Mouse (Mus musculus) CH12.LX (cell line): ENCODE data around the gene Rusc1. TPM values are rescaled to one million over a fixed set of nuclear protein-coding genes. Genes with fewer than 3 reads are reported as not detected.

Source experiments
- DNase-seq: peaks from one replicate; pipeline ENCODE4 v3.0.0-alpha.2; 2013; ENCODE audit errors: extremely low read depth
- H3K27ac ChIP-seq: 2 replicates; pipeline ENCODE4 v1.5.1; 2012; ENCODE audit warnings: low read depth, mild to moderate bottlenecking, control low read depth, moderate library complexity; ENCODE audit not compliant: insufficient read depth
- H3K27me3 ChIP-seq: replicated peaks from 2 replicates; pipeline ENCODE3; 2012; ENCODE audit warnings: inconsistent platforms
- H3K36me3 ChIP-seq, 2 experiments: replicated peaks in 1 of 2; 2 replicates each; pipeline versions ENCODE3 to v1.6.1; 2012; ENCODE audit warnings: inconsistent platforms in 1 of 2, low read length in 1 of 2, mild to moderate bottlenecking in 1 of 2, mixed read lengths in 1 of 2, moderate library complexity in 1 of 2; ENCODE audit not compliant: control insufficient read depth in 1 of 2, insufficient read depth in 1 of 2
- H3K4me1 ChIP-seq, 2 experiments: 2 replicates each; pipeline ENCODE4 v1.6.1; 2012; ENCODE audit warnings: inconsistent platforms in 1 of 2, moderate library complexity in 1 of 2; ENCODE audit not compliant: insufficient read depth in 2 of 2, control insufficient read depth in 1 of 2
- H3K4me2 ChIP-seq: 2 replicates; pipeline ENCODE4 v1.6.1; 2012; ENCODE audit warnings: low read depth, mild to moderate bottlenecking, control low read depth; ENCODE audit not compliant: poor library complexity, insufficient read depth, severe bottlenecking
- H3K4me3 ChIP-seq, 3 experiments: fragments of 150-350 bp in 1 of 3; sonication (generic) in 1 of 3; replicated peaks in 1 of 3; 2 replicates each; pipeline versions ENCODE3 to v1.5.1; 2011 to 2012; ENCODE audit warnings: low read depth in 2 of 3, low read length in 2 of 3, mild to moderate bottlenecking in 2 of 3, moderate library complexity in 2 of 3, control low read depth in 1 of 3, improper control_type of control experiment in 1 of 3, inconsistent platforms in 1 of 3, mixed read lengths in 1 of 3; ENCODE audit not compliant: poor library complexity in 1 of 3
- H3K79me2 ChIP-seq: replicated peaks from 2 replicates; pipeline ENCODE4 v1.6.1; 2012; ENCODE audit warnings: mild to moderate bottlenecking, moderate library complexity; ENCODE audit not compliant: control insufficient read depth, poor library complexity, insufficient read depth, severe bottlenecking; ENCODE audit errors: extremely low read depth
- H3K9ac ChIP-seq: 2 replicates; pipeline ENCODE4 v1.6.1; 2012; ENCODE audit warnings: low read depth, mild to moderate bottlenecking, control low read depth, moderate library complexity; ENCODE audit not compliant: insufficient read depth
- H3K9me3 ChIP-seq: replicated peaks from 2 replicates; pipeline ENCODE3; 2012; ENCODE audit warnings: low read length, inconsistent platforms, mixed read lengths
- BHLHE40 ChIP-seq: IDR thresholded peaks from 2 replicates; pipeline ENCODE4 v1.6.1; 2011; ENCODE audit warnings: mild to moderate bottlenecking, low read depth, low read length, improper control_type of control experiment
- CHD1 ChIP-seq: IDR thresholded peaks from 2 replicates; pipeline ENCODE4 v1.6.1; 2012; ENCODE audit warnings: low read depth, low read length, improper control_type of control experiment, inconsistent platforms
- CHD2 ChIP-seq: IDR thresholded peaks from 2 replicates; pipeline ENCODE4 v1.6.1; 2011; ENCODE audit warnings: low read length, improper control_type of control experiment
- CTCF ChIP-seq, 2 experiments: IDR thresholded peaks in 1 of 2; conservative IDR thresholded peaks in 1 of 2; 2 replicates each; pipeline ENCODE4 v1.5.1; 2011 to 2012; ENCODE audit warnings: low read depth in 2 of 2, low read length in 2 of 2, improper control_type of control experiment in 1 of 2, inconsistent platforms in 1 of 2, mild to moderate bottlenecking in 1 of 2, moderate library complexity in 1 of 2
- E2F4 ChIP-seq: IDR thresholded peaks from 2 replicates; pipeline ENCODE4 v1.6.1; 2011; ENCODE audit warnings: low read depth, low read length, improper control_type of control experiment; ENCODE audit not compliant: insufficient replicate concordance
- ELF1 ChIP-seq: IDR thresholded peaks from 2 replicates; pipeline ENCODE4 v1.6.1; 2014; ENCODE audit warnings: low read depth, mild to moderate bottlenecking, inconsistent platforms, low read length, improper control_type of control experiment
- EP300 ChIP-seq: IDR thresholded peaks from 2 replicates; pipeline ENCODE4 v1.6.1; 2011; ENCODE audit warnings: low read length, improper control_type of control experiment
- ETS1 ChIP-seq: conservative IDR thresholded peaks from 2 replicates; pipeline ENCODE4 v1.6.1; 2012; ENCODE audit warnings: low read depth, mild to moderate bottlenecking, inconsistent platforms, low read length, improper control_type of control experiment, moderate library complexity
- GABPA ChIP-seq: IDR thresholded peaks from 2 replicates; pipeline ENCODE4 v1.6.1; 2012; ENCODE audit warnings: low read depth, low read length, improper control_type of control experiment, inconsistent platforms; ENCODE audit not compliant: insufficient replicate concordance
- HCFC1 ChIP-seq: IDR thresholded peaks from 2 replicates; pipeline ENCODE4 v1.6.1; 2012; ENCODE audit warnings: low read depth, mild to moderate bottlenecking, inconsistent platforms, low read length, improper control_type of control experiment
- IRF4 ChIP-seq: IDR thresholded peaks from 2 replicates; pipeline ENCODE4 v1.6.1; 2014; ENCODE audit warnings: low read depth, mild to moderate bottlenecking, inconsistent platforms, low read length, improper control_type of control experiment
- JUN ChIP-seq: IDR thresholded peaks from 2 replicates; pipeline ENCODE4 v1.6.1; 2011; ENCODE audit warnings: low read depth, mild to moderate bottlenecking, low read length, improper control_type of control experiment, moderate library complexity; ENCODE audit not compliant: insufficient read depth
- JUND ChIP-seq: conservative IDR thresholded peaks from 2 replicates; pipeline ENCODE4 v1.6.1; 2011; ENCODE audit warnings: low read depth, low read length, improper control_type of control experiment
- KAT2A ChIP-seq: IDR thresholded peaks from 2 replicates; pipeline ENCODE4 v1.6.1; 2012; ENCODE audit warnings: low read length, improper control_type of control experiment, inconsistent platforms; ENCODE audit not compliant: insufficient replicate concordance
- MAFK ChIP-seq: IDR thresholded peaks from 2 replicates; pipeline ENCODE4 v1.6.1; 2011; ENCODE audit warnings: low read length, improper control_type of control experiment; ENCODE audit not compliant: insufficient replicate concordance
- MAX ChIP-seq: IDR thresholded peaks from 2 replicates; pipeline ENCODE4 v1.6.1; 2011; ENCODE audit warnings: low read length, improper control_type of control experiment
- MAZ ChIP-seq: IDR thresholded peaks from 2 replicates; pipeline ENCODE4 v1.6.1; 2012; ENCODE audit warnings: low read depth, mild to moderate bottlenecking, inconsistent platforms, low read length, improper control_type of control experiment, moderate library complexity
- MEF2A ChIP-seq: IDR thresholded peaks from 2 replicates; pipeline ENCODE4 v1.6.1; 2014; ENCODE audit warnings: low read depth, mild to moderate bottlenecking, inconsistent platforms, low read length, improper control_type of control experiment, borderline replicate concordance
- MXI1 ChIP-seq: IDR thresholded peaks from 2 replicates; pipeline ENCODE4 v1.6.1; 2011; ENCODE audit warnings: mild to moderate bottlenecking, low read depth, low read length, improper control_type of control experiment
- MYC ChIP-seq: IDR thresholded peaks from 2 replicates; pipeline ENCODE4 v1.6.1; 2011; ENCODE audit warnings: low read depth, mild to moderate bottlenecking, improper control_type of control experiment, low read length
- NELFE ChIP-seq: IDR thresholded peaks from 2 replicates; pipeline ENCODE4 v1.6.1; 2011; ENCODE audit warnings: low read depth, low read length, improper control_type of control experiment
- NRF1 ChIP-seq: IDR thresholded peaks from 2 replicates; pipeline ENCODE4 v1.6.1; 2014; ENCODE audit warnings: low read depth, mild to moderate bottlenecking, inconsistent platforms, low read length, improper control_type of control experiment, moderate library complexity
- PAX5 ChIP-seq: IDR thresholded peaks from 2 replicates; pipeline ENCODE4 v1.6.1; 2012; ENCODE audit warnings: low read length, inconsistent platforms, mixed read lengths
- POLR2A ChIP-seq: IDR thresholded peaks from 2 replicates; pipeline ENCODE4 v1.6.1; 2011; ENCODE audit warnings: low read depth, mild to moderate bottlenecking, improper control_type of control experiment, low read length
- POLR2AphosphoS2 ChIP-seq: IDR thresholded peaks from 2 replicates; pipeline ENCODE4 v1.6.1; 2011; ENCODE audit warnings: low read depth, low read length, improper control_type of control experiment
- RAD21 ChIP-seq: IDR thresholded peaks from 2 replicates; pipeline ENCODE4 v1.6.1; 2011; ENCODE audit warnings: low read depth, mild to moderate bottlenecking, low read length, improper control_type of control experiment, moderate library complexity
- RCOR1 ChIP-seq: conservative IDR thresholded peaks from 2 replicates; pipeline ENCODE4 v1.6.1; 2012; ENCODE audit warnings: low read depth, mild to moderate bottlenecking, inconsistent platforms, low read length, improper control_type of control experiment
- SIN3A ChIP-seq: IDR thresholded peaks from 2 replicates; pipeline ENCODE4 v1.6.1; 2012; ENCODE audit warnings: low read length, improper control_type of control experiment, inconsistent platforms
- SMC3 ChIP-seq: IDR thresholded peaks from 2 replicates; pipeline ENCODE4 v1.6.1; 2011; ENCODE audit warnings: low read depth, low read length, improper control_type of control experiment
- TBP ChIP-seq: conservative IDR thresholded peaks from 2 replicates; pipeline ENCODE4 v1.6.1; 2011; ENCODE audit warnings: low read depth, low read length, improper control_type of control experiment
- TCF12 ChIP-seq: IDR thresholded peaks from 2 replicates; pipeline ENCODE4 v1.6.1; 2014; ENCODE audit warnings: low read depth, mild to moderate bottlenecking, inconsistent platforms, low read length, improper control_type of control experiment
- UBTF ChIP-seq: IDR thresholded peaks from 2 replicates; pipeline ENCODE4 v1.6.1; 2012; ENCODE audit warnings: low read depth, mild to moderate bottlenecking, inconsistent platforms, low read length, improper control_type of control experiment, moderate library complexity
- USF1 ChIP-seq: IDR thresholded peaks from 2 replicates; pipeline ENCODE4 v1.6.1; 2014; ENCODE audit warnings: low read depth, mild to moderate bottlenecking, inconsistent platforms, low read length, improper control_type of control experiment
- USF2 ChIP-seq: conservative IDR thresholded peaks from 2 replicates; pipeline ENCODE4 v1.6.1; 2011; ENCODE audit warnings: low read depth, low read length, improper control_type of control experiment
- ZC3H11A ChIP-seq: IDR thresholded peaks from 2 replicates; pipeline ENCODE4 v1.6.1; 2012; ENCODE audit warnings: low read depth, mild to moderate bottlenecking, inconsistent platforms, low read length, improper control_type of control experiment
- ZKSCAN1 ChIP-seq: IDR thresholded peaks from 2 replicates; pipeline ENCODE4 v1.6.1; 2012; ENCODE audit warnings: low read depth, inconsistent platforms, low read length, improper control_type of control experiment, borderline replicate concordance
- ZMIZ1 ChIP-seq: IDR thresholded peaks from 2 replicates; pipeline ENCODE4 v1.6.1; 2012; ENCODE audit warnings: low read depth, mild to moderate bottlenecking, inconsistent platforms, low read length, improper control_type of control experiment
- ZNF384 ChIP-seq: IDR thresholded peaks from 2 replicates; pipeline ENCODE4 v1.6.1; 2012; ENCODE audit warnings: low read depth, low read length, improper control_type of control experiment, inconsistent platforms
- dilution Hi-C: fragments of 300-500 bp; cut with MboI; formaldehyde crosslinking; loops from 2 replicates; pipeline ENCODE4 v1.14.3; 2020; ENCODE audit warnings: low sequenced_read_pairs; ENCODE audit not compliant: extremely low pct_unique_long_range_greater_than_20kb, extremely low pct_ligation_motif_present
- in situ Hi-C: fragments of 300-500 bp; cut with MboI; formaldehyde crosslinking; loops from 3 replicates; pipeline ENCODE4 v1.14.3; 2019; ENCODE audit warnings: low sequenced_read_pairs, low pct_ligation_motif_present, low pct_unique_long_range_greater_than_20kb, mixed read lengths
- polyA plus RNA-seq: library from polyadenylated mRNA; unstranded; fragments of >175 nt; gene quantifications from 2 replicates; pipeline ENCODE4 v1.2.1, GENCODE M21; 2012; ENCODE audit warnings: low read depth; ENCODE audit not compliant: insufficient read length
- total RNA-seq, 2 experiments: library from RNA; depleted of rRNA; stranded (reverse); fragments of 300-350 nt in 1 of 2; fragments of >200 nt in 1 of 2; gene quantifications; 2 replicates each; pipeline ENCODE4 v1.2.3; 2012 to 2014

Gene Rusc1
- total and polyA plus RNA-seq, 3 experiments = 19.4 to 30.1 (median 19.7) TPM

DNA sequence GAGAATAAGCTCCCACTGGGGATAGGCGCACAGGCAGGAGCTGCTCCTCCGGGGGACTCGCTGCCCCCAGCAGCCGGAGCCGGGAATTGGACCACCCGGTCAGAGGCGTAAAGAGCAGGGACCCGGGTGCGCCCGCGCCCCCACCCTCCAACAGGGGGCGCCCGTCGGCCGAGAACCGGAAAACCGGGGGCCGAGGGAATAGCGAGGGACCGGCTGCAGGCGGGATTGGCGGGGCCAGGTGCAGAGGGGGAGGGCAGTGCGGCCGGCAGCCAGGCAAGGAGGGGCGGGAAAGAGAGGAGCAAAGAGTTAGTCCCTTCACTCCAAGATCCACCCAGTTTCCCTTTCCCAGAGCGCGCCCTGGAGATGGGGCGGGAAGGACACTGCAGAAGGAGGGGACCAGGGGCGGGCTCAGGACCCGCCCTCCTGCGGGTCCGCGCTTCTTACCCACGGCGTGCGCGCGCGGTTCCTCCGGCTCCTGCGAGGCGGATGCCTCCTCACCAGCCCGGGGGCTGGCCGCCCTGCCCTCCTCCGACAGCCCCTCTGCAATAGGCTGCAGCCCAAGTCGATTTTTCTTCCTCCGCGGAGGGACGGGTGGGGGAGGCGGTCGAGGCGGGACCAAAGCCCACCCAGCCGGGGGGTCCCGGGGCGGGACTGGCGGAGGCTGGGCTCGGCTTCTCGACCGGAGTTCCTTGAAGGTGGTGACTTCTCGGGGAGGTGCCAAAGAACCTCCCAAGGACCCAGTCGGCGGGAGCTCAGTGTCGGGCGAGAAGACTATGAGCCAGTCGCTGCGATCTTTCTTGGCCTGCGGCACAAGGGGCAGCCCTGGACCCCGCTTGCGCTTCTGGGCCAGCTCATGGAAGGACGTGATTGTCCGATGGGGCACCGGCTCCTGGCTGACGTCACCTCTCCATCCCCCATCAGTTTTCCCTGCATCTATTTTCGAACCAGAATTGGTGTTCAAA lies 2.1 kb downstream of the Rusc1 start:
- Histone ChIP-seq H3K27ac (no peak overlapping the region), H3K36me3 (peaks cover 19 to 37% of the 10 kb centered on the region in 2 experiments), H3K9ac (peak overlapping the region; percentile 57; the same call in 1 of the 2 replicates), H3K4me3 (peak overlapping the region; percentile 61 to 69 (median 62)), H3K79me2 (no peaks in the 10 kb centered on the region), H3K4me2 (peak overlapping the region; percentile 54), H3K4me1 (peaks cover 14 to 60% of the 10 kb centered on the region in 2 experiments), H3K9me3 (no peaks in the 10 kb centered on the region), H3K27me3 (peaks cover 2% of the 10 kb centered on the region)
- dilution Hi-C loops (no loop called here), in situ Hi-C loops (loop anchor here (5.0 kb wide), 1 partner anchor 66 kb away; no protein-coding TSS in a partner anchor)
- peak in 1 of 2 experiments; percentile 81; a peak in 2 of 4 replicates for TF ChIP-seq CTCF (conservative IDR thresholded peaks at IDR 0.05 in 1 of 2, IDR thresholded peaks at IDR 0.05 in 1 of 2; ENCODE audit: low read depth in 2 of 2, low read length in 2 of 2)
- no peak for TF ChIP-seq KAT2A
- no peak for TF ChIP-seq MYC
- no peak for TF ChIP-seq CHD2
- no peak for TF ChIP-seq MEF2A
- TF ChIP-seq HCFC1 = peak; percentile 26; the same call in 1 of the 2 replicates
- no peak for TF ChIP-seq RCOR1
- no peak for TF ChIP-seq MAX
- TF ChIP-seq CHD1 = no peak
- TF ChIP-seq USF2 = no peak
- TF ChIP-seq ELF1 = peak; percentile 72
- no peak for TF ChIP-seq ETS1
- TF ChIP-seq IRF4 = peak; percentile 32; the same call in 1 of the 2 replicates
- TF ChIP-seq POLR2A = peak; percentile 37; the same call in 1 of the 2 replicates
- no peak for TF ChIP-seq NELFE
- no peak for TF ChIP-seq E2F4
- peak; percentile 84; the same call in 1 of the 2 replicates for TF ChIP-seq MAZ
- no peak for TF ChIP-seq TCF12
- peak; percentile 44; the same call in 1 of the 2 replicates for TF ChIP-seq SMC3
- TF ChIP-seq POLR2AphosphoS2 = no peak
- TF ChIP-seq ZC3H11A = no peak
- TF ChIP-seq MAFK = no peak
- no peak for TF ChIP-seq PAX5
- TF ChIP-seq BHLHE40 = no peak
- no peak for TF ChIP-seq MXI1
- no peak for TF ChIP-seq EP300
- TF ChIP-seq USF1 = no peak
- TF ChIP-seq GABPA = no peak
- TF ChIP-seq NRF1 = no peak
- no peak for TF ChIP-seq ZMIZ1
- no peak for TF ChIP-seq ZNF384
- TF ChIP-seq RAD21 = peak; percentile 47
- TF ChIP-seq ZKSCAN1 = no peak
- TF ChIP-seq SIN3A = no peak
- no peak for TF ChIP-seq JUN
- TF ChIP-seq JUND = no peak
- no peak; the same call in 1 of the 2 replicates for TF ChIP-seq UBTF
- no peak for TF ChIP-seq TBP
- peak; percentile 41 for DNase-seq
